16 mouse cellular contexts compared by ENCODE assay signal in genomic region chr19:43681541-43681940, GRCm38 (mm10).
"Had no signal": no experiment of that assay in that cellular context is flagged by ENCODE, and none has a peak within 500 bp of the region (broad histone marks: within the 10 kb centered on the region; RNA-seq: fewer than 3 reads in every experiment).

No protein-coding gene starts in this region.

- H3K27ac ChIP-seq: lung, embryonic 15.5 days; macrophage; midbrain, embryonic 13.5 days; midbrain, embryonic 15.5 days; neural tube, embryonic 12.5 days; stomach, embryonic 15.5 days; stomach, postnatal 0 days had no signal

- H3K9me3 ChIP-seq: lung, embryonic 15.5 days; midbrain, embryonic 13.5 days; midbrain, embryonic 15.5 days; neural tube, embryonic 12.5 days; stomach, embryonic 15.5 days had no signal

- H3K4me2 ChIP-seq: lung, embryonic 15.5 days; midbrain, embryonic 11.5 days; midbrain, embryonic 13.5 days; midbrain, embryonic 15.5 days; neural tube, embryonic 12.5 days; stomach, embryonic 15.5 days had no signal

- H3K4me3 ChIP-seq: lung, embryonic 15.5 days; midbrain, embryonic 13.5 days; midbrain, embryonic 15.5 days; neural tube, embryonic 12.5 days; stomach, embryonic 15.5 days had no signal

- H3K27me3 ChIP-seq: lung, embryonic 15.5 days; midbrain, embryonic 15.5 days; neural tube, embryonic 12.5 days; stomach, embryonic 15.5 days had no signal

- ATAC-seq: lung, postnatal 0 days; midbrain, embryonic 13.5 days; midbrain, embryonic 15.5 days had no signal

- H3K36me3 ChIP-seq: lung, embryonic 15.5 days; midbrain, embryonic 13.5 days; midbrain, embryonic 15.5 days; neural tube, embryonic 12.5 days; stomach, embryonic 15.5 days had no signal

- DNase-seq: lung, adult 2 months; lung, postnatal 14 days; lung, postnatal 36 days; right cerebral cortex, postnatal 14 days; thymus, adult 2 months; thymus, postnatal 25 days; thymus, postnatal 4 days had no signal

- H3K9ac ChIP-seq: lung, embryonic 15.5 days; midbrain, embryonic 13.5 days; midbrain, embryonic 15.5 days; neural tube, embryonic 12.5 days; stomach, embryonic 15.5 days had no signal
